Mouse (Mus musculus): ENCODE measurements around the gene Hexim2. TPM values are rescaled to one million over a fixed set of nuclear protein-coding genes. Genes with fewer than 3 reads are reported as not detected.
A peak's percentile ranks its signal among the peaks of the same experiment; 100 is the strongest.

The Hexim2 gene
- polyA plus RNA-seq, 1 experiment from 2014 or later: 4.7 TPM

DNA sequence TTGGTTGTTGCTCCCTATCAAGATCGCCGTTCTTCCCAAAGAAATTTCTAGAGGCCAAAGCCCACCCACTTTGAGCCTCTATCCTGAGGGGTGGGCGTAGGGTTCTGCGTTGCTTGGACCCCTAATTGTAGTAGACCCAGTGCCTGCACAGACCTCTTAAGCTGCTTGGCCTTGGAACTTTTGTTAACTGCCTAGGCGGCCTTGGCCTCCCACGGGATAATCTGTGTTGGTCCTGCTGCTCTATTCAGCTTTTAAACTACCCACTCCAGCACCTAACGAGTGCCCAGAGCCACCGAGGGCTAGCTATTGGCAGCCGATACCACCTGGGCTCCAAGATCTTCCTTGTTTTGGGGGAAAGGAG, 19.7 kb upstream of the Hexim2 start:
- Histone ChIP-seq H3K27me3 (peaks cover 21% of the 10 kb centered on the region), H3K9me3 (replicated peaks) (no peaks in the 10 kb centered on the region), H3K4me3 (replicated peaks) (peak overlapping the region; percentile 39), H3K36me3 (replicated peaks) (peaks cover 29% of the 10 kb centered on the region), H3K4me2 (peak overlapping the region; percentile 65), H3K9ac (0 out of 2 replicates have a peak overlapping the region, but pooled peaks have one; percentile 20), H3K4me1 (replicated peaks) (peaks cover 55% of the 10 kb centered on the region), H3K27ac (replicated peaks) (0 out of 2 replicates have a peak overlapping the region, but pooled peaks have one; percentile 25)
- ATAC-seq (ENCODE audit: insufficient read depth): no peak
- 48% methylated on average over 9 of the region's 9 CpGs for WGBS (ENCODE audit: insufficient replicate concordance)

DNA sequence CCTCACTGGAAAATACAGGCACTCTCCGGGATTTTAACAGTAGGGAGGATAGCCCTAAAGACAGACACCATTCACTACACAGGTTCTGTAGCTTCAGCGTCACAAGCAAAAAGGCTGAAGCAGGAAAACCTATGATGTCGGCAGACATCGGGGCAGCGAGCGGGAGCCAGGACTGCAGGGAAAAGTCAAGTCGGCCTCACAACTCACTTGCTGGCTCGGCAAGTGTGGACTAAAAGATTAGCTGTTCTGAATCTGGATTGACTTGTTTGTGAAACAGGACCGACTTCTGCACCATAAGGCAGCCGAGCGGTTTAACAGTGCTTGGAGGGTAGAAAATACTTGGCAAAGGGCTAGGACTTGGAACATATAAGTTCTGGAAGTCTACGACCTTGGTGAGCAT, 19.2 kb upstream of the Hexim2 start:
- WGBS (ENCODE audit: insufficient replicate concordance): 71% methylated on average over 12 of the region's 12 CpGs
- ATAC-seq (ENCODE audit: insufficient read depth): no peak
- Histone ChIP-seq H3K27me3 (peaks cover 21% of the 10 kb centered on the region), H3K27ac (replicated peaks) (no peak overlapping the region), H3K4me2 (0 out of 2 replicates have a peak overlapping the region, but pooled peaks have one; percentile 65), H3K9ac (no peak overlapping the region), H3K4me3 (replicated peaks) (no peak overlapping the region), H3K36me3 (replicated peaks) (peaks cover 24% of the 10 kb centered on the region), H3K4me1 (replicated peaks) (peaks cover 60% of the 10 kb centered on the region), H3K9me3 (replicated peaks) (no peaks in the 10 kb centered on the region)

DNA sequence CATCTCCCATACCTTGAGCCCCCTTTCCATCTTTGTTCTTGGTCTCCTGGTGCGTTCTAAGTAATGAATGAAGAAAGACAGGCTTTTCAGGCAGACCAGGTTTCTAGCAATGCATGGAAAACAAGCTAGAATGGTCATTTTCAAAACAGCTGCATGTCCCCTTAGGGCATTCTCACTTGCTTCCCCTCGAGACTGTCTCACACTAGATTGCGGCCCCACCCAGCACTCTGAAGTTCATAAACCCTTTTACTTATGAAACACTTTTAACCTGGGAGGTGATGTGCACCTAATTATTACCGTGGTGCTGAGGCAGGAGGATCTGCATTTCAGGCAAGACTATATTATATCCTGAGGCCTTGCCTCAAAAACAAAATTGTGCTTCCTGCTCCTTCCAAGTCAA, 18.5 kb upstream of the Hexim2 start:
- Histone ChIP-seq H3K9me3 (replicated peaks) (no peaks in the 10 kb centered on the region), H3K27ac (replicated peaks) (peak overlapping the region; percentile 34; the same call in 1 of the 2 replicates), H3K4me2 (0 out of 2 replicates have a peak overlapping the region, but pooled peaks have one; percentile 13), H3K4me1 (replicated peaks) (peaks cover 66% of the 10 kb centered on the region), H3K36me3 (replicated peaks) (peaks cover 16% of the 10 kb centered on the region), H3K9ac (no peak overlapping the region), H3K4me3 (replicated peaks) (no peak overlapping the region), H3K27me3 (peaks cover 21% of the 10 kb centered on the region)
- no peak for ATAC-seq (ENCODE audit: insufficient read depth)
- WGBS (ENCODE audit: insufficient replicate concordance): 68% methylated on average over 4 of the region's 4 CpGs

DNA sequence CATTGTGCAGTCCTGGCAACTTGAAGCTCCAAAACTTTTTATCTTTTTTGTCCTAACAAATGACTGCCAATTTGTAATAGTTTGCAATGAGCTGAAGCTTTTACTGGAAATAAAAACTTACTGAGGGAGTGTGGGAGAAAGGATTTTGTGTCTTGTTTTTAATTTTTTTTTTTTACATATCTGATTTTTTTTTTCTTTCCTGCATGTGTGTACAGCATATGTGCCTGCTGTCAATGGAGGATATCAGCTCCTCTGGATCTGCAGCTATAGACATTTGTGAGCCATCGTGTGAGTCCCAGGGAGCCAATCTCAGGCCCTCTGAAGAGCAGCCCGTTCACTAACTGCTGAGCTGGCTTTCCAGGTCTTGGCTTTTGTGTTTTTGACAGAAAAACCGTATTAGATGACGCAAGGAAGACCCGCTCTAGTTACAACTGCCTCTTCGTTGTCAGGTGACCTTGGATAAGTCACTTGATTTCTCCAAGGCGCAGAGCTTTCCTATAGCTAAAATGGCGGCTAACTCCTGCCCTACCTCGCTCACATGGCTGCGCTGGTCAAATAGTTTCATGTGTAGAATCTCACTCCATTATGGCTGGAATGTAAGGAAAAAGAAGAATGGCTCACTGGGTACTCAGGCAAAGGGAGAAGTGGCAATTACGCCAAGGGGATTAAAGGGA, 17.8 kb upstream of the Hexim2 start:
- no peaks in the 10 kb centered on the region for H3K9me3 ChIP-seq (replicated peaks)
- peaks cover 21% of the 10 kb centered on the region for H3K27me3 ChIP-seq
- H3K4me3 ChIP-seq (replicated peaks): peak overlapping the region; percentile 66
- peaks cover 10% of the 10 kb centered on the region for H3K36me3 ChIP-seq (replicated peaks)
- H3K4me1 ChIP-seq (replicated peaks): peaks cover 70% of the 10 kb centered on the region
- peak overlapping the region; percentile 96 for H3K27ac ChIP-seq (replicated peaks)
- H3K9ac ChIP-seq: peak overlapping the region; percentile 78
- ATAC-seq (ENCODE audit: insufficient read depth): no peak
- peak overlapping the region; percentile 82 for H3K4me2 ChIP-seq
- WGBS (ENCODE audit: insufficient replicate concordance): 80% methylated on average over 11 of the region's 11 CpGs

DNA sequence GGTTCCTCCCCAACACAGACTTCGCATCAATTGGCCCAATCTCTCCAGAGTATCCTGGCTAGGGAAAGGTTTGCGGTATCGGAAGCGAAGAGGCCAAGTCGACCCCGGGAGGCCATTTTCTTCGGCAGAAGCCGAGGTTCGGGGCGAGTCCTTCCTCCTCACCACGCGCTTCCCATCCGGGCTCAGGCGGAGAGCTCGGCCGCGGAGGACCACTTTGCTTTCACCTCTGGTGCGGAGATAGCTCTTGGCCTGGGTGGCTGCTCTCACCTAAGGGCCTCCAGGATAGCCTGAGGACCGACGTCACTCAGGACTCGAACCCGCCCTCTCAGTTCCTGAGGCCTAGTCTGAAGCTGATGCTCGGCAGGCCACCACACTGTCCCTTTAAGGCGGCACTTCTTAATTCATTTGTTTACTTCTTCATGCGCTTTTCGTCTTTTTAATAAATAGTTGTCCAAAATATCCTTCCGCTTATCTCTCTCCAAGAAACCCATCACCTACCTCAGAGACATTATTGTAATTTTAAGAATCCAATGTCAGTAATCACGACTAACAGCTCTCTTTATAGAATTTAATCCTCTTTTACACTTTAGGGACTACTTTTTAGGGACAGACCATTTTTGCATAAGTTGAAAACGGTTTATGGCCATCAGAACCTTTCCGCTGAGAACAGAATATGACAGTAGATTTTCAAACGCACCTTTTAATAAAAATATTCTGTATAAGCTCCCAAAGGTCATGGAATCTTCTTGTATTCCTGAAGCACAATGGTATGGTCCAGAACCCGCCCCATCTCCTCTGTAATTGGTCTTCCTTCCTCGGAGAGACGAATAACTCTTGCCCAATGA, 16.8 kb upstream of the Hexim2 start:
- under 1% methylated on average over 34 of the region's 34 CpGs for WGBS (ENCODE audit: insufficient replicate concordance)
- no peaks in the 10 kb centered on the region for H3K9me3 ChIP-seq (replicated peaks)
- peak overlapping the region; percentile 78 for H3K9ac ChIP-seq
- H3K36me3 ChIP-seq (replicated peaks): 0 out of 2 replicates have a peak, but pooled peaks cover 7% of the 10 kb centered on the region
- peak overlapping the region; percentile 96 for H3K27ac ChIP-seq (replicated peaks)
- ATAC-seq (ENCODE audit: insufficient read depth): peak; percentile 76
- H3K4me2 ChIP-seq: peak overlapping the region; percentile 82
- H3K4me3 ChIP-seq (replicated peaks): peak overlapping the region; percentile 66
- H3K4me1 ChIP-seq (replicated peaks): peaks cover 70% of the 10 kb centered on the region
- peaks cover 21% of the 10 kb centered on the region for H3K27me3 ChIP-seq

DNA sequence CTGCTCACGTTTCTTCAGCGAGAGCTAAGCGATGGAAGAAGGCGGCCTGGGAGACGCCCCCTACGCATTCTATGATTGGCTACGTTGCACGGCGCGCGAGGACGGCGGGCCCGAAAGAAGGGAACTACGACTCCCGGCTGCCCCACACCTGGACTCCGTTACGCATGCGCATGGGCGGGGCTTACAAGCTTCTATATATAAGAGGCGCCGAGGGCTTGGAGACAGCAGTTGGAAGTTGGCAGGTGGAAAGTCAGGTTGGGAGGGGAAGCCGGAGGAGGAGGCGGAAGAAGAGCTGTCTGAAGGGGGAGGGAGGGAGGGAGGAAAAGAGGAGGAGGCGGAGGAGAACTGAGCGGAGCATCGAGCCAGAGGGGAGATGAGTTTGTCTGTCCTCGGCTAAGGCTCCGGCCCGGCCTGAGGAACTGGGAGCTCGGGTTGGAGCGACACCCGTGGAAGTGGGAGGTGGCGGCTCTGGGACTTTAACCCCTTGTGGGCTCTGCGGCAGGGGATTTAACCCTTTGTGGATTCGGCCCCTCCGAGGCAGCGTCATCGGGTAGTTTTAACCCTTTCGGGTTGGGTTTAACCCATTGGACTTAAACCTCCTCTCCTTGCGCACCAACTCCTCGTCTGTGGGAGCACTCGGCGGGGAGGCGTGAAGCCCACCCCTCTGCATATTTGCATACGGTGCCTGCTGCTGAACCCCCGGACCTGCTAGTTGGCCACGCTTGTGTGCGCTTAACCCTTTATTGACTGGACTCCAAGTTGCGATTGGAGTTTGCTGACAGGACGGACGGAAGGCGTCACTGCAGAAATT, 16.0 kb upstream of the Hexim2 start, which contains the start of gene Hexim1:
TSS of gene Hexim1 (plus strand) at position 224 of the 811 bp plus-strand sequence.
- ATAC-seq (ENCODE audit: insufficient read depth): peak; percentile 92
- Histone ChIP-seq H3K27ac (replicated peaks) (peak within 1 kb of the TSS; percentile 96), H3K36me3 (replicated peaks) (0 out of 2 replicates have a peak, but pooled peaks cover under 1% of the 10 kb centered on the region), H3K9ac (peak within 1 kb of the TSS; percentile 78), H3K4me3 (replicated peaks) (peak within 1 kb of the TSS; percentile 70), H3K4me1 (replicated peaks) (peaks cover 63% of the 10 kb centered on the region), H3K4me2 (peak within 1 kb of the TSS; percentile 93), H3K9me3 (replicated peaks) (no peaks in the 10 kb centered on the region), H3K27me3 (peaks cover 20% of the 10 kb centered on the region)
- under 1% methylated on average over 53 of the region's 53 CpGs for WGBS (ENCODE audit: insufficient replicate concordance)

DNA sequence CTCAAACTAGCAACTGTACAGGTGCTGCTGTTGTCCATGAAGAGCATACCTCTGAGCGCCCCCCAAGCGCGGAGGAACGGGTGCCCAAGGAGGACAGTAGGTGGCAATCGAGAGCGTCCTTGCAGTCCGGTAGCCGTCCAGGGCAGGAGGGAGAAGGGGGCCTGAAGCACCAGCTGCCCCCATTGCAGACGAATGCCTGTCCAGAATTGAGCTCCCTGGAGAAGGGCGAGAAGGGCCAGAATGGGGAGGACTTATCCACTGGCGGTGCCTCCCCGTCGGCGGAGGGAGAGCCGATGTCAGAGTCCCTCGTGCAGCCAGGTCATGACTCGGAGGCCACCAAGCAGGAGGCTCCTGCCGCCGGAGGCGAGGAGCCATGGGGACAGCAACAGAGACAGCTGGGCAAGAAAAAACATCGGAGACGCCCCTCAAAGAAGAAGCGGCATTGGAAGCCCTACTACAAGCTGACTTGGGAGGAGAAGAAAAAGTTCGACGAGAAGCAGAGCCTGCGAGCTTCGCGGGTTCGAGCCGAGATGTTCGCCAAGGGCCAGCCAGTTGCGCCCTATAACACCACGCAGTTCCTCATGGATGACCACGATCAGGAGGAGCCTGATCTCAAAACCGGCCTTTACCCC, 15.2 kb upstream of the Hexim2 start:
- peak overlapping the region; percentile 93 for H3K4me2 ChIP-seq
- H3K9me3 ChIP-seq (replicated peaks): no peaks in the 10 kb centered on the region
- peaks cover 55% of the 10 kb centered on the region for H3K4me1 ChIP-seq (replicated peaks)
- no peak for ATAC-seq (ENCODE audit: insufficient read depth)
- WGBS (ENCODE audit: insufficient replicate concordance): 0% methylated on average over 35 of the region's 35 CpGs
- peaks cover 12% of the 10 kb centered on the region for H3K27me3 ChIP-seq
- peak overlapping the region; percentile 91 for H3K27ac ChIP-seq (replicated peaks)
- peak overlapping the region; percentile 70 for H3K4me3 ChIP-seq (replicated peaks)
- no peaks in the 10 kb centered on the region for H3K36me3 ChIP-seq (replicated peaks)
- H3K9ac ChIP-seq: peak overlapping the region; percentile 73

DNA sequence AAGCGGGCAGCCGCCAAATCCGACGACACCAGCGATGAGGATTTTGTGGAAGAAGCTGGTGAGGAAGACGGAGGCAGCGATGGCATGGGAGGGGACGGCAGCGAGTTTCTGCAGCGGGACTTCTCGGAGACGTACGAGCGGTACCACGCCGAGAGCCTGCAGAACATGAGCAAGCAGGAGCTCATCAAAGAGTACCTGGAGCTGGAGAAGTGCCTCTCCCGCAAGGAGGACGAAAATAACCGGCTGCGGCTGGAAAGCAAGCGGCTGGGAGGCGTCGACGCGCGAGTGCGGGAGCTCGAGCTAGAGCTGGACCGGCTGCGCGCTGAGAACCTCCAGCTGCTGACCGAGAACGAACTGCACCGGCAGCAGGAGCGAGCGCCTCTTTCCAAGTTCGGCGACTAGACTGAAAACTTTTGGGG, 14.6 kb upstream of the Hexim2 start:
- Histone ChIP-seq H3K27me3 (peaks cover 7% of the 10 kb centered on the region), H3K4me2 (peak overlapping the region; percentile 93), H3K4me1 (replicated peaks) (peaks cover 50% of the 10 kb centered on the region), H3K27ac (replicated peaks) (peak overlapping the region; percentile 30; the same call in 1 of the 2 replicates), H3K36me3 (replicated peaks) (no peaks in the 10 kb centered on the region), H3K4me3 (replicated peaks) (peak overlapping the region; percentile 70), H3K9me3 (replicated peaks) (no peaks in the 10 kb centered on the region), H3K9ac (peak overlapping the region; percentile 73)
- under 1% methylated on average over 38 of the region's 38 CpGs for WGBS (ENCODE audit: insufficient replicate concordance)
- no peak for ATAC-seq (ENCODE audit: insufficient read depth)

DNA sequence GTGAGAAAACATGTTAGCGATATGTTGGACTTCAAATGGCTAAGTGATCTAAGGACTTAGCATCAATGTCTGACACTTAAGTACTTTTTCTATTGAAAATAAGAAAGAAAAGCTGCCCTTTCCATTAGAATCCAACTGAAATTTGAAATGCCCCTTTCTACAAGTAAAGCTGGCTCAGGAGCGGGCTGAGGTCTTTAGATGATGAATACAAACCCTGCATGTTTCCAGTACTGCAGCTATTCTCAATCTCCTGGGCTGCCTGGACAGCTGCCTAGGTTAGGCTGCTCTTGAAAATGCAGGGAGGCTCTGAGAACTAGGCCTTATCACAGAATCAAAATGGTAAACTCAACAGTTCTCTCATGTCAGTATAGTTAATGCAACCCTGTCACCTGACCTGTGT, 13.4 kb upstream of the Hexim2 start:
- Histone ChIP-seq H3K4me3 (replicated peaks) (peak overlapping the region; percentile 70), H3K9ac (no peak overlapping the region), H3K27me3 (no peaks in the 10 kb centered on the region), H3K4me2 (peak overlapping the region; percentile 93), H3K36me3 (replicated peaks) (no peaks in the 10 kb centered on the region), H3K27ac (replicated peaks) (no peak overlapping the region), H3K4me1 (replicated peaks) (peaks cover 37% of the 10 kb centered on the region), H3K9me3 (replicated peaks) (no peaks in the 10 kb centered on the region)
- ATAC-seq (ENCODE audit: insufficient read depth): no peak
- 80% methylated on average over 2 of the region's 2 CpGs for WGBS (ENCODE audit: insufficient replicate concordance)

DNA sequence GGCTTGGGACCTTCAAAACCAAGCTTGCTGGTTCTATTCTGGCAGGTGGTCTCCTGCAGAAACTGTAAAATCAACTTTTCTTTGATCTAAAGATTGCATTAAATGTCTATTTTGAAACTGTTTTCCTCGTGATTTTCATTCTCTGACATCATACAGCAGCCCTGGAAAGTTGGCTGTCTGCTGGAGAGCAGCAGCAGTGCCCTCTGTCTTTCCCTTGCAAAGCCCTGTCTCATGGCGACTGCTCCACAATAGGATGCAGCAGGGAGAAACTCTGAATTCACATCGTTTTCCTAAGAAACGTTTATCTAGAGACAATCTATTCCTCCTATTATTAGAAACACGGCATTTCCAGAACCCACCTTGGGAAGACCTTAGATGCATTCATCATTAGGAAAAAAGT, 12.6 kb upstream of the Hexim2 start:
- Histone ChIP-seq H3K27me3 (no peaks in the 10 kb centered on the region), H3K9me3 (replicated peaks) (no peaks in the 10 kb centered on the region), H3K4me1 (replicated peaks) (peaks cover 30% of the 10 kb centered on the region), H3K4me3 (replicated peaks) (no peak overlapping the region), H3K4me2 (no peak overlapping the region), H3K27ac (replicated peaks) (no peak overlapping the region), H3K9ac (no peak overlapping the region), H3K36me3 (replicated peaks) (no peaks in the 10 kb centered on the region)
- no peak for ATAC-seq (ENCODE audit: insufficient read depth)
- WGBS (ENCODE audit: insufficient replicate concordance): 56% methylated on average over 5 of the region's 5 CpGs
